Mouse (Mus musculus): Measurements from ENCODE around the gene Krtap4-7.

GRCm38 (mm10) chr11:99646444-99646843 is 2.6 kb upstream of the Krtap4-7 start:
- TF ChIP-seq CTCF (IDR thresholded peaks at IDR 0.05; ENCODE audit: control insufficient read depth, insufficient read depth, insufficient read length) (no peak), MYOD1 (IDR thresholded peaks at IDR 0.05; ENCODE audit: control insufficient read depth, insufficient read length, low read depth) (no peak), MAX (IDR thresholded peaks at IDR 0.05) (no peak), USF1 (IDR thresholded peaks at IDR 0.05; ENCODE audit: low read depth) (no peak), CEBPB (IDR thresholded peaks at IDR 0.05; ENCODE audit: low read depth) (no peak), FOSL1 (IDR thresholded peaks at IDR 0.05; ENCODE audit: insufficient read depth, low read length, poor library complexity, severe bottlenecking) (no peak)
